Mouse (Mus musculus): ENCODE results near the gene Grip1.

Grip1 gene

DNA sequence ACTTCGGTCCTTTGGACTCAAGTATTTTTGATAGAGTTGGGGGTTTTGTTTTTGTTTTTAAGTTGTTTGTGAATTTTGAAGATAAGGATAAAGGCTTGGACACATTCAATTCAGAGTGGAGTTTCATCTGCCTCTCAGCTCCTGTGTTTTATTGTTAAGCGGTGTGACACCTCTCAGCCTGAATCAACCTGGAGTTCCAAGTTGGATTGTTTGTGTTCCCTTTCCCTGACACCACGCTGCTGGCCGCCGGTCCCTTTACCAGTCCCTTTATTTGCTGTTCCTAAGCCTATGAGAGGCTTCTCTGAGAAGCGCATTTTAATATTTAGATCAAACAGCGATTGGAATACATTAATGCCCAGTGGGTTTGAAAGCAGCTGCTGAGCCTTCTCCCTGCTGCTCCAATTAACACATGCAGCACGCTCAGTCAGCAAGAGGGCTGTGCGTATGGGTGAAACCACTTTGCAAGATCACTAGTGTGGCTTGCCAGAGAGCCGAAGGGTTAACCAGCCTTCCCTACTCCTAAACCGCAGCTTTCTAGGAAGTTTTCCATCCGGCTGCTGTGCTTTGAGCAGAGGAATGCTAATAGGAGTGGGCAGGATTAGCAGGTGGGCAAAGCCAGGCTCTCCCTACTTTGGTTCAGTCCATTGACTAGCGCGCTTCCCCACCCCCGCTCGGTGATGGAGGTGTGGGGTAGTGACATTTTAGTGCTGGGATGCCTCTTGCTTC, 237.9 kb downstream of the Grip1 start:
- DNase-seq = no peak

DNA sequence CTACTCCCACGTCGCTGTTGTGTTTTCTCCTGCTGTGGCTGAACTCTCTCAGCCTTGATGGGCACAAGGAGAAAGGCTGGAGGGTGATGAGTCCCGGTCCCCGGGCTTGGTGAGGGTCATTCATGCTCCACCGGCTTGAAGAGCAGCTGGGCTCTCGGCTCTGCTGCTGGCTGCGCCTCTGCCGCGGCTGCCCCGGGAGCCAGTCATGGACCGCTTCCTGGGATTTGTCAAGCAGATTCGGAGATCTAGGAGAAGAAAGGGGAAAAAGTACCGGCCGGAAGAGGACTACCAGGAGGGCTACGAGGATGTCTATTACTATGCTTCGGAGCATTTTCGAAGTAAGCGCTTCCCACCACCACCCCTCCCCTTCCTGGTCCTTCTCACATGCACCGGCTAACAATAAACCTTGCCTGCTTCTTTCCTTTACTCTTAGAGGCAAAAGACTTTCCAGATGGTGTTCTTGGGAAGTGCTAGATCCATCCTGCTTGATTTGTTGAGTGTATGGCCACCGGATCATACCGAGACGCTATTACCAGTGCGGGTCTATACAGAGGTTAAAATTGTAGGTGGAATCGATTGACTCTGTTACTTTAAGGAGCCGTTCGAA, 238.8 kb downstream of the Grip1 start:
- no peak for DNase-seq

DNA sequence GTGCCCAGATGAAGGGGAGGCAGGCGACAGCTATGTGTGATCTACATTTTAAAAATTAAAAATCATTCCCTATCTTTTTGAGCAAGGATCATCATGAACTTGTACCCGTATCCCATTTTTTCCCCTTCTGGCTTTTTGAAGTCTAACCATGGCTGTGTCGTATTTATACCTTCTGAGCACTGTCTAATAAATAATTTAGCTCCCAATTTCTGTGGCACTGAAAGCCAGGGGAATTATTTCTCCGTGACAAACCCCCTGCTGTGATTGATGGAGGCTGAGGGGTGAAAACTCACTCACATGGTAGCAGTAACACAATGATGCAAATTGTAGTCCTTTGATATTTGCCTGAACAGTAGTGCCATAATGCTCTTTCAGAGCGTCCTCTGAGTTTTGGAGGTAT, 239.8 kb downstream of the Grip1 start:
- no peak for DNase-seq

DNA sequence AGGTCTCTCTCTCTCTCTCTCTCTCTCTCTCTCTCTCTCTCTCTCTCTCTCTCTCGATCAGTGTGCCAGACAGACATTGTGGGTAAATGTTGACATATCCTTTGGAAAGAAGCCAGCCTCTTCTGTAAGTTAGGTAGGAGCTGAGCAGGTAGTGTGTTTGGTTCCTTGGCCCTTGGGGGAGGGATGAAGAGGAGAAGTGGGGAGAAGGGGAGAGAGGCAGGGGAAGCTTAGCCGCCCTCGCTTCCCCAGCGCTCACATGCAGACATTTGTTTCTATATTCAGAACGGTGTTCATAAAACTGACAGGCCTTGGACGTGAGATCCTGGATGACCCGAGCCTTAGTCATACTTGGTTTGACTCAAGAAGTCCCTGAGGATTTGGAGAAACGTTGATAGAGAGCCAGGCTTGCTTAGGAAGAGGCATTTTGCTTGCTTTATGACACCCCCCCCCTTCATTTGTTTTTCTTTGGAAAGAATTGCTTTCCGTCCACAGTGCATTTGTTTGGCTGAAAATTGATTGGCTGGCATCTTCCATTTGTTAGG, 243.7 kb downstream of the Grip1 start:
- DNase-seq = no peak

DNA sequence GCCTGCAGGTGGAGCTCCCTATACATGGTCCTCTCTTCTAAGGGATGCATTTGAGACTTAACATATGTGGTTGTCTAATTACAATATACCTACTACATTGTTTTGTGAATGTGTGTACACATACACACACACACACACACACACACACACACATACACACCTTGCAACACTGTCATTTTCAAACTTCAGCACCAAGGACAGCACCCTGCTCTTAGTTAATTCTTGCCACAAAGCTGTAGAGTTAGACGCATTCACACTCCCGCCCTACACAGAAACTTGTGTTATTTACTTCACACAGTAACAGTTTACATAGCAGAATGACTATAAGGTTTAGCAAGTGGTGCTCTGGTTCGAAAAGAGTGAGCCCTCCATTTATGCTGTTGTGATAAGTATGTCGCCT, 251.7 kb downstream of the Grip1 start:
- DNase-seq = no peak

DNA sequence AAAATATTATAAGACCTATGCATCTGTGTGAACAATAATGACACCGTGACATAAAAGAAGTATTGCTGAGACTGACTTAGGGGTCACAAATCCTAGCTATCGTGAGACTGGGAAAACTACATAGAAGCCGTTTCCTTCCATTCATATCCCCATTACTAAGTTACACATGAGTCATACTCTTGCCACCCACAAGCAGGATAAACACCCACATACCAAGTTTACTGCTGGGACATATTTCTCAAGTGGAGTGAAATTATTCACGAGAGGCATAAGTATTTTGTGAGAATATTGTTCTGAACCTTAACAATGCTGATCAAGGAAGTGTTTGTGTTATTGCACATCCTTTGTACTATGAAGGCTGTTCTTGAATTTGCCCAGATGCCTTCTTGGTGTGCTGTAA, 252.7 kb downstream of the Grip1 start:
- DNase-seq = no peak

DNA sequence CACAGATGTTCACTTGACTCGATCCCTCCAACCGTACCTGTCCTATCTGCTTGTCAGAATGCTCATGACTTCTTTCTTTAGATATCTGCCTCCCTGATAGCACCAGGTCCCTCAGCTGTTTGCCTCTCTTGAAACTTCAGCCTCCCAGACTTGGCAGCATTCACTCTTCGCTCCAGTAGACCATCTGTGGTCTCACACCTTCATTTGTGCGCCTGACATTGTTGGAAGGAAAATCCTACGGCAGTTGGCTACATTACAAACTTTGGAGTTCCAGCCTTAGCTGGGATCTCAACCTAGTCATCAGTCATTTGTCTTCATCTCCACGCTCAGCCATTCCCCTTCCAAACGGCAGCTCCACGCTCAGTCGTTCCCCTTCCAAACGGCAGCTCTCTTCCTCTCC, 253.4 kb downstream of the Grip1 start:
- DNase-seq = no peak

DNA sequence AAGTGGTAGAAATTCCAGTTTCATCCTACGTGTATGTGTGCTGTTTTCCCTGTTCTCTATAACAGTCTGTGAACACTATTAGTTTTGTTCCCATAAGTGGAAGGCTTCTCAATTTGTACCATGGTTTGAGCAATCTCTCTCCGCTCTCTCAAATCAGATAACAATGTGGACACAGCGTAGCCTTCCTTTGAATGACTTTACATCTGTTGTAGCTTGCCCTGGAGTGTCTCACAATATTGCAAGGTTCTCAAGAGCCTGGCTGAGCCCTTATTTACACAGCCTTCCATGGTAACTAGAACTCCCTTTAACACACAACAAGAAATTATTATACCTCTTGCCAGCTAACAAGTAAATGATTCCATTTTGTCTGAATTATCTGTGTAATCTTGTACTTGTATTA, 268.3 kb downstream of the Grip1 start:
- no peak for DNase-seq

DNA sequence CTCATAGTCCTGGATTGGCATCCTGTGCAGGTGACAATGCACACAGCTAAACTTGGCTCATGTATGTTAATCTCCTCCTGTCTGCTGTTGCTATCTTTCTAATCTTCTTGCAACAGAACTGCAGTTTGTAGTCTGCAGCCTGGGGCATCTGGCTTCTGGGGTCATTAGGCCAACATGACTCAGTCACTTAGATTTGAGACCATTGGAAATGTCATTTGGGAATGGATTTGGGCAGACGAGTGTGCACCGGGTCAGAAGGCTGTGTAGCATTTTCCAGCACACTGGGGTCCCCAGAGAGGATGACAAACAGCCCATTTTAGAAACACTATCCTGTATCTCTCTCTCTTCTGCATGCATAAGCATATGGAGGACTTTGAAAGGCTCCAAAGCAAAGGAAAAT, 268.8 kb downstream of the Grip1 start:
- DNase-seq = no peak

DNA sequence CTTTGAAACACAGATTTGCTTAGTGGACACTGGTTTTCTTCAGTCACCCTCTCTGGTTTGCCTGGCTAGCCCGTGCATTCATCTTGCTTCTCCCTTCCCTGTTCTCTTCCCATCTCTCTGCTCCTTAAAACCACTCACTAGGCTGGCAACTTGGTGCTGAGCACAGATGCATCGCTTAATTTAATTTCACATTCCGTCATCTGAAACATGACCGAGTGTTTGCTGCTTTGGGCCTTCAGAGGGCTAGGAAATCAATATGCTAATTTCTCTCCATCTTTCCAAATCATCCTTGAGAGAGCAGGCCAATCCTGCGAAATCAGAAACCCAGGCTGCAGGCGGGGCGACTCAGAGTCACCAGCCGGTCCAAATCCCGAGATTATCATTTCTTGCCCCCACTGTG, 270.0 kb downstream of the Grip1 start:
- no peak for DNase-seq

DNA sequence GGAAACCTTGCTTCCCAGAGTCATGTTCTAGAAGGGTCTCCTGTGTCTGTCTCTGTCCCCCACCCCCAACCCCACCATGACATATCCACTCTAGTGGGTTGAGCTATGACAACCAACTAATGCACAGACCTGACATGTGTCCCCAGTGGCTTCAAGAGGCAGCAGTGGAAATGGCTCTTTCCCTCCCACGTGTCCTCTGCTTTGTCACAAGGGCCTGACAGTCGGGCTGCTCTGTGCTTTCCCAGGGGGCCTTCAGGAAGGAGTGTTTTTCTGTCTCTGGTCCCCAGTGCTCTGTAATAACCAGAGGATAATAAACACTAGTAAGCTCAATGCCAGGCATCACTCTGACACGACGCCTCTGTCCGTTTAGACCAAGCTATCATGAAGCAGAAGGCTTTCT, 271.7 kb downstream of the Grip1 start:
- no peak for DNase-seq

DNA sequence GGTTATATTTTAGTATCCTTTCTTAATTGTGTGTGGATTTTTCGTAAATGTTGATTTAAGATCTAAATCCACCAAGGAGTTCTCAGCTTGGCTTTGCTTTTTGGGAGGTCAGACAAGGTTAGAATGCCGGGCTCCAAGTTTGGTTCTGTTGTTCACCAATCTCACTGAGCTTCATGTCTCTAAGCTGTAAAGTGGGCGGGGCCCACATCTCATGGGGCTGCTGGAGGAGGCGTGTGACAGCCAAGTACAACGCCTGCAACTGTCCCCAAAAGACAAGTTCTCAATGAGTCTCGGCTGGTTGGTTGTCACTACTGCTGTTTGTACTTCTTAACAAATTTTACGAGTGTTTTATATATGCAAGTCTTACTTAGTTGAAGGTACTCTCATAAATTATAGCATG, 272.3 kb downstream of the Grip1 start:
- DNase-seq = no peak

DNA sequence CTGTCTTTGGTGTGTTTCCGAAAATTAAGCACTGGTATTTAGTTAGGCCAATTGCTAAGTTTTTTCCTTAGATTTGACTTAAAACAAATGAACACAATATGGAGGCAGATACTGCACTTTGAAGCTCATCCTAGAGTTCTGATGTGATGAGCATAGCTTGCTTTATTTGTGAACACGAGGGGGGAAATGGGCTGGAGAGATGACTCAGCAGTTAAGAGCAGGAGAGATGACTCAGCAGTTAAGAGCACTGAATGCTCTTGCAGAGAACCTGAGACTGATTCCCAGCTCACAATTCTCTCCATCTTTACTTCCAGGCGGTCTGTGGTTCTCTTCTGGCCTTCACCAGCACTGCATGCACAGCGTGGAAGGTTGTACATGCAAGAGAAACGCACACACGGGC, 273.3 kb downstream of the Grip1 start:
- DNase-seq = no peak

DNA sequence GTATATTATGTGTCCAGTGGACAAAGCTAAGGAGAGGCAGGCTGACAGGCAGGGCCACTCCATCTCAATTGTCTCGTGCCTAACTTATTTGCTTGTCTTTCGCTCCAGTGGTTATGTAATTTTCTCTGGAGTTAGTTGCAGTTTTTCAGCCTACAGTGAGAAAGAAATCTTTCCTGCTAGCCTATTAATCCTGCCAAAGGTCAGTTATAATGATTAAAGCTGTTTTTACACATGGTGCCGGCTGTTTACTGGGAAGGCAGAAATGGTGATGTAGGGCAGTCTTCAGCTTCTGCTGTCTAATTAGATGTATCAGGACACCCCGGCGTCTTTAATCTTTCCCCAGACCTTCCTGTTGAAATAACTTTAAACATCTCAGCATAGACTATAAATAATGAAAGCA, 276.6 kb downstream of the Grip1 start:
- no peak for DNase-seq

DNA sequence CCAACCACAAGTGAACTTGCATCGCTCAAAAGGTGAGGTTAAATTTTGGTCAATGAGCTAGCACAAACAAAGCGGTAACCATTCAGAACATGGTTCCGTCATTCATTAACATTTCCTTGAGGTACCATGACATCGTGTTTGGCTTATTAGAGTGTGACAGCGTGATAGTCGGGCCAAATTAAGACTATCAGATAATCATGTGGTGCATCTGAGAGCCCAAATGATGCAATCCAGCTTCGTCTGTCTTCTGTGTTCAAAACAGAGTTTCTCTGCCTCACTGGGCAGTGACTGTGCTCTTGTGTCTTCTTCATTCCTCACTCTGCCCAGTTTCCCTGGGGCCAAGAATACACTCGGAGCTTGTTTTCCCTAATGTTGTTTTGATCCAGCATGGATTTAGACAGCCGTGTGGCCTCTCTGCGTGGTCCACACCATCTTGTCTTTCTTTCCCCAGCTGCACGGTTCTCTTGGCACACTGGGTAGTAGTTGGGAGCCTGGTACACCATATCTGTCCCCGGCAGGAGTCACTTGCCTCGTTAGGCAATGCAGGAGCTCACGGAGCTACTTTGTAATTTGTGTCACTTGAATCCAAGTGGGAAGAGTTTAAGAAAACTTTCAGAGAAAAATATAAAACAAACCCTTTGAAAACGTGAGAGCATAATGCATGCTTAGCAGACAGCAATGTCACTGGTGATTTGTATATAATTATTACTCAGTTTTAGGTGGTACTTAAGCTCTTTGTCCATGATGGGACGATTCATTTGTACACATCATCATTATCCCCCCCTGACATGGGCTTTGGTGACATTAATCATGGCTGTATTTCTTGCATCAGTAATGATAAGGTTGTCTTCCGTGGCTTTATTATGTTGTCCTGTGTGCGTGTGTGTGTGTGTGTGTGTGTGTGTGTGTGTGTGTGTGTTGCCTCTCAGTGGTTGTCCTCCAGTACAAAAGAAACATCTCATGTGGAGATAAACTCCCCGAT, 281.7 kb downstream of the Grip1 start:
- DNase-seq = no peak

DNA sequence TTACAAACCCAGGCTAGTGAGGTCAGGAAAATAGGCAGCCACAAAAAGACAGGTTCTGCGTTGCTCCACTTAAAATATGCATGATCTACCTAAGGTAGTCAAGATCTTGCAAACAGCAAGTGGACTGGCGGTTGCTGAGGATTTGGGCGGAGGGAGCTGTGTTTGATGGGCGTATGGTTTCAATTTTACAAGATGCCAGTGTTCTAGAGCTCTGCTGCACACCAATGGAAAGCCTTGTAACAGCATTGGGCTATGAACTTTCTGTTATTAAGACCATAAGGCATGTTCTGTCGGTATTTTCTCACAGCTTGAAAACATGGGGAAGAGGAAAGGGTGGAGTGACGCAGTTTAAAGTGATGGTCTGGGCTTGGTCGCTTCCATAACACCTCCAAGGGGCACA, 285.8 kb downstream of the Grip1 start:
- no peak for DNase-seq

DNA sequence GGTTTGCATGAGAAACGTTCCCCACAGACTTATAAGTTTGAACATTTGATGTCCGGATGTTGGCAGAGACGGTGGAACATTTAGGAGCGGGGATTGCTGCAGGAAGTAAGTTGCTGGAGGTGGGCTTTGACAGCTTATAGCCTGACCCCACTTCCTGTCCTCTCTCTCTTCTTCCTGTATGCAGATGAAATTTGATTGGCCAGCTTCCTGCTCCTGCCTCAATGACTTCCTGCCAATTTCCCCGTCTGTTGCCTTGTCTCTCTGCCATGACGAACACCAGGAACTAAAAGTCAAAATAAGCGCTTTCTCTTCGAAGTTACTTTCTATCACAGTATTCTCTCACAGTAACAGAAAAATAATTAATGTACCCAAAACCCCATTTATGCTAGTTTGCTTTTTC, 289.1 kb downstream of the Grip1 start:
- DNase-seq = no peak

DNA sequence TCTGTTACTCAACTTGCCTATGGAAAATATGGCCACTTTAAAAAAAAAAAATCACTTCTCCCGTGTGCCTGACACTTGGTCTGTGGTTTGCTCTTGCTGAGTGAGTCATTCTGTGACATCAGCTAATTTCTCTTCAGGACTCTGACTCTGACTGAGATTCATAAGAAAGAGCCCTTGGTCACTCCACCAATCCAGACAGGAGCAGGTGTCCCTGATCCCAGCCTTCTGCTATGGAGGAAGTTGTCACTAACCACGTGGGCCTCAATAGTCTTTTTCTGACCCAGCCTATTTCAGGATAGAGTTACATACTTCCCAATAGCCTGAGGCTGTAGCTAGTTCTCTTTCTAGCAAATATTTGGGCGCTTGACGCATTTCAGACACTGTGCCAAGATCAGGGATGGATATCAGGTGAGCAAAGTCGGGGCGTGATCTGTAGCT, 298.8 kb downstream of the Grip1 start:
- DNase-seq = no peak

DNA sequence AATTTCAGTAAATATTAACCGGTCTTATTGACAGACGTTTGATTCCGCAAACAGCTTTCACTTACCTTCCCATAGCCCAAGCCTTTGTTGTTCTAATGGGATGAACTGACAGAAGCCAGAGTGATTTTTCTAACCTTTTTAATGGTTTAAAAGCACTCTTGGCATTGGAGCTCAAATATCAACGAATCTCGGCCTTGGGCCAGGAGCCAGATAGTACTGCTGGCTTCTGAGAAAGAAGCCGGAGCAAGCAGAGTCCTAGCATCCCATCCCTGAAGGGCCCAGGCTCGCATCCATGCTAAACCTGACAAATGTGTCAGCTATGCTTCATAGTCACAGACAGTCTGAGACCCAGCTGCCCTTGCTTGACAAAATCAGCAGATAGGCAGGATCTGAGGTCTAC, 302.6 kb downstream of the Grip1 start:
- no peak for DNase-seq

DNA sequence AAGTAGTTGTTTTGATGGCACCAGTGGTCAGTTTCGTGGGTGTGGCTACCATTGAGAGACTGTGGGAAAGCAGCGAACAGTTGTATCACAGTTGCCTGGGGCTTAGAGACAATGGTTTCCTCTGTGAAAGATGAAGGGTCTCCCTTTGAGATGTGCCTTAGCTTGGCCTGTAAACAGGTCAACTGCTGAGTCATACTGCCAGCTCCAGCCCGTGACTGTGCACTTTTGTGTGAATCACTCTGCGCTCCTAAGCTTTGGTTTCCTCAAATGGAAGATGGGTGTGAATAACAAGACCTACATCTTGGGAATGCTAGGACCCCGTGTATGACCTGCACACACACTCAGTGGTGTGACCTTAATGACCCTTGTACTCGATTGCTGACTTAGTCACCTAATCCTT, 303.6 kb downstream of the Grip1 start:
- no peak for DNase-seq

DNA sequence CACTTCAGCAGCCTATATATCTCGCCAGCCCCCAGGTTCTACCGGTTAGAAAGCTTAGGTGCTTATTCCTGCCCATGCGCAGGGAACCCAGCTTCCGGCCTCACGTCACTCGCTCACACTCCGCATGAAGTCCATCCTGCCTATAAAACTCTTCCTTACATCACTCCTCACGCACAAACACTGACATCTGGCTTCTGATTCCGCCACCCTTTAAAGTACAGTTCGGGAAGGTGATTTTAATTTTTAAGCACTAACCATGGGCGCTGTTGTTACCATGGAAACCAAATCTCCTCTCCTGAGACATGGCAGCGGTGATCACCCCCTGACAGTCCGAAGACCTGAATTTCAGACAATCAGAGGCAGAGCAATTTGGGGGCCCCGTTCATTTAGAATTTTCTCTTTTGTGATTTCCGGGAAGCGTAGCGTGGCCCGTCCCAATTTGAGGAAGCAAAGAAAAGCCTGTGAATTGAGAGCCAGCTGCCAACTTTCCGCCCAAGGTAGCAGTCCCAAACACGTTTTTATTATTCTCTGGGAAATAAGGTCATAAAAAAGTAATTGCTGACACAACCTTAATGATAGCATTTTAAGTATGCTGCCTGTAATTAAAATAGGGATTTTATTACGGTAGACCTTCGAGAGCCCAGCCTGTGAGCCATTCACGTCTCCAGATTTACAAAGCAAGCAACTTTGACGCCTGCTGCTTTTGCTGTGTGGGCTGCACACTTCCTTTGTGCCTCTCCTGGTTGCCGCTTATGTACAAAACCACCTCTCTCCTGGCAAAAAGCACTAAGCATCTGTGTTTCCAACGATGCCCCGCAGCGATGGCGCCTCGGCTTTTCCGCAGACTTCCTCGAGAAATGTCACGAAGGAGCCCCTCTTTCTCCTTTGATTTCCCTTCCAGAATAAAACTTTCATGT, 308.1 kb downstream of the Grip1 start:
- DNase-seq = no peak

DNA sequence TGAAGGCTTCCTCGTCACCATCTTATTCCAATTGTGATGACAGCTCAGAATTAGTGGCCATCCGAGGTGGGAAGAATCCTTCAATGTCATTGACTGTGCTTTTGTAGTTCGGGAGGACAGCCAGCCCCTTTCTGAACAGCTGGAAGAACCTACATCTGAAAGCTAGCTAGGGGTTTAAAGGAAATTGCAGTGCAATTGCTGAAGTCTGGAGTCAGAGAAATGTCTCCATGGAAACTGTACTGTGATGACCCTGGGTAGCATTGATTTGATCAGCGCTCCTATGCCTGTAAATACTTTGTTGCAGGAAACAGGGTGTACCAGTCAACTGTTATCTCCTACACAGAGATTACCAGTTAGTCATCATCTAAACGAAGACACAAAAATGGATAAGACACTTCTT, 325.2 kb downstream of the Grip1 start:
- DNase-seq = no peak

All from cerebellum, adult 9-10 months (tissue).